Mouse (Mus musculus) stomach, postnatal 0 days (tissue): Measurements from ENCODE around the gene Scarf1.

Source experiments
- CTCF ChIP-seq: IDR thresholded peaks from 2 replicates; pipeline ENCODE4 v1.5.1; 2016; ENCODE audit warnings: antibody characterized with exemption, low read depth, mild to moderate bottlenecking, moderate library complexity
- EP300 ChIP-seq: optimal IDR thresholded peaks from 2 replicates; pipeline ENCODE3; 2016; ENCODE audit warnings: antibody characterized with exemption

DNA sequence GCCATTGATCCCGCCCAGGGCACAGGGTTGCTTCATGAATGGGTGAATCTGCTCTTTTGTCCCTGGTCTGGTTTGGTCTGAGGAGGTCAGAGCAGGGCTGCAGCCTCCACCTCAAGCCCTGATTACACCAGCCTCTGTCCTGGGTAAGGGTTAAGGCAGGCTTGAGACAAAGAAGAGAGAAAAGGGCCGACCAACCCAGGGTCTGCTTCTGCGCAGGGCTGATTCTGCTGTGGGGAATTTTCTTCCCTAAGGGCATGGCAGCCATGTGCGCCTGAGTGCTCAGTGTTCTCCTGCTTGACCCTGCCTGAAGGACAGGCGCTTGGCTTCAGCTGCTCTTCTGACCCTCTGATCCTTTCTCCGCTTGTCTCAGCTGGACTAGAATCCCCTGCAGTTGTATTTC, 43.8 kb downstream of the Scarf1 start:
- TF ChIP-seq CTCF (no peak), EP300 (no peak)
